Mouse (Mus musculus): ENCODE data around the gene Shh.

- no peak for TF ChIP-seq POLR2A (IDR thresholded peaks at IDR 0.05; ENCODE audit: borderline replicate concordance, control insufficient read depth, low read depth, low read length)
- no peak for TF ChIP-seq CTCF (IDR thresholded peaks at IDR 0.05; ENCODE audit: control insufficient read depth, insufficient read depth, low read length)
Observed at GRCm38 (mm10) chr5:28453086-28453485, 14.0 kb downstream of the Shh start.
